Mouse (Mus musculus) C2C12 (cell line): ENCODE measurements around the gene Sfxn5.

Experiments
- CEBPB ChIP-seq: IDR thresholded peaks from one replicate; pipeline ENCODE4 v1.6.1; 2011; ENCODE audit warnings: low read depth, mild to moderate bottlenecking, control low read depth, moderate library complexity
- CTCF ChIP-seq: IDR thresholded peaks from one replicate; pipeline ENCODE4 v1.5.1; 2011; ENCODE audit not compliant: control insufficient read depth, insufficient read depth, insufficient read length
- MAX ChIP-seq: IDR thresholded peaks from one replicate; pipeline ENCODE4 v1.6.1; 2011; ENCODE audit warnings: mild to moderate bottlenecking, control low read depth
- MYOG ChIP-seq: IDR thresholded peaks from one replicate; pipeline ENCODE4 v1.6.1; 2011; ENCODE audit not compliant: control insufficient read depth, insufficient read length; ENCODE audit errors: extremely low read depth

DNA sequence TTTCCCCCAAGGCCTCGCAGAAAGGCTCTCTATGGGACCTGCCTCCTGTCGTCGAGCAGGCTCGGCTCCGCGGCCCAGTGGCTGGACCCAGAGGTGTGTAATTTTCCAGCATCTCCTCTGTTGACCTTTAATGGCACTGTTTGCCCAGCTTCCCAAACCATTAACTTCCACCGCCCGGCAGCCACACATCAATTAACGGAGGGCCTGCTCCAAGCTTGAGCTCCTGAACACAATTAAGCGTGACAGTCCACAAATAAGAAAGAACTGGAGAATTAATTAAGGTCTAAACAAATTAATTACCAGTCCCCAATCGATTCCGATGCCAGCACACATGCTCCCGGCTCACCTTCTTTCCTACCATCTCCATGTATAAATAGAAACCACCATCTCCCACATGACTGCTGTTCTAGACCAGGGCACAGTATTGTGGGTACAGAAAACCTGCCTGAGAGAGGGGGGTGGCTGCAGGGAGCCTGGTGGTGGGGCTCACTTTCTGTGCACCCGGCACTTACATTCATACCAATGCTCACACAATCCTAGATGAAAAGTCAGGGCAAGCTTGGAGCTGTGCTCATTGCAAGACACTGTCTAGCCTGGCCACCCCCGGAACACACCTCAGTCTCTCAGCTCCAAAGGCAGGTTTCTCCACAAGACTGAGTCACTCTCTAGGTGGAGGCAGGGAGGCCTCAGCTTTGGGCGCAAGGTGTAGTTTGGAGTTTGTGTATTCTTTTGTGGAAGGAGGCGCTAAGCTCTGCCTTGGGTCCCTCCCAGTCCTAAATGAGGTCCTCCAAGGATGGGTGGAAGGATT is 80.8 kb downstream of the Sfxn5 start:
- TF ChIP-seq CEBPB (no peak), CTCF (no peak), MYOG (no peak), MAX (no peak)
